Mouse (Mus musculus): ENCODE measurements around the gene Fam53b. TPM values are rescaled to one million over a fixed set of nuclear protein-coding genes. Genes with fewer than 3 reads are reported as not detected.
A peak's percentile ranks its signal among the peaks of the same experiment; 100 is the strongest.

The Fam53b gene
- polyA plus RNA-seq, 1 experiment from 2014 or later: 31.2 TPM

GRCm38 (mm10) chr7:132735145-132735544 is 78.5 kb downstream of the Fam53b start:
- ATAC-seq (peak; percentile 81), DNase-seq (ENCODE audit: low spot score) (peak; percentile 92)
- TF ChIP-seq EP300 (IDR thresholded peaks at IDR 0.05) (no peak), CTCF (IDR thresholded peaks at IDR 0.05) (peak; percentile 81)
- 30% methylated on average over 5 of the region's 5 CpGs for WGBS
- no peaks in the 10 kb centered on the region for H3K9me3 ChIP-seq (ENCODE audit: low read length)
- H3K4me3 ChIP-seq (ENCODE audit: low read depth, low read length): no peak overlapping the region
- no peak overlapping the region for H3K4me2 ChIP-seq (replicated peaks; ENCODE audit: low read depth, low read length)
- H3K27ac ChIP-seq (ENCODE audit: low read length): peak overlapping the region; percentile 90
- no peak overlapping the region for H3K9ac ChIP-seq (replicated peaks; ENCODE audit: low read depth)
- no peaks in the 10 kb centered on the region for H3K27me3 ChIP-seq (replicated peaks; ENCODE audit: insufficient read depth, low read length)
- H3K36me3 ChIP-seq (ENCODE audit: insufficient read depth, low read length): no peaks in the 10 kb centered on the region
- H3K4me1 ChIP-seq (ENCODE audit: insufficient read depth, low read depth, low read length): peaks cover 22% of the 10 kb centered on the region; the same call in 1 of the 2 replicates

- no peaks in the 10 kb centered on the region for H3K9me3 ChIP-seq (ENCODE audit: low read length)
- H3K27me3 ChIP-seq (replicated peaks; ENCODE audit: insufficient read depth, low read length): no peaks in the 10 kb centered on the region
- DNase-seq (ENCODE audit: low spot score) (no peak), ATAC-seq (no peak)
- no peaks in the 10 kb centered on the region for H3K36me3 ChIP-seq (ENCODE audit: insufficient read depth, low read length)
- TF ChIP-seq EP300 (IDR thresholded peaks at IDR 0.05): no peak
- TF ChIP-seq CTCF (IDR thresholded peaks at IDR 0.05): no peak
- H3K4me2 ChIP-seq (replicated peaks; ENCODE audit: low read depth, low read length): no peak overlapping the region
- no peak overlapping the region for H3K4me3 ChIP-seq (ENCODE audit: low read depth, low read length)
- H3K4me1 ChIP-seq (ENCODE audit: insufficient read depth, low read depth, low read length): peaks cover 27% of the 10 kb centered on the region; the same call in 1 of the 2 replicates
- H3K9ac ChIP-seq (replicated peaks; ENCODE audit: low read depth): no peak overlapping the region
- 74% methylated on average over 9 of the region's 9 CpGs for WGBS
- H3K27ac ChIP-seq (ENCODE audit: low read length): no peak overlapping the region
Measured at GRCm38 (mm10) chr7:132734222-132734621, 79.5 kb downstream of the Fam53b start.

GRCm38 (mm10) chr7:132733521-132733920 is 80.2 kb downstream of the Fam53b start:
- Histone ChIP-seq H3K4me2 (replicated peaks; ENCODE audit: low read depth, low read length) (no peak overlapping the region), H3K4me1 (ENCODE audit: insufficient read depth, low read depth, low read length) (peaks cover 31% of the 10 kb centered on the region; the same call in 1 of the 2 replicates), H3K9me3 (ENCODE audit: low read length) (no peaks in the 10 kb centered on the region), H3K27ac (ENCODE audit: low read length) (no peak overlapping the region), H3K9ac (replicated peaks; ENCODE audit: low read depth) (no peak overlapping the region), H3K4me3 (ENCODE audit: low read depth, low read length) (no peak overlapping the region), H3K27me3 (replicated peaks; ENCODE audit: insufficient read depth, low read length) (no peaks in the 10 kb centered on the region), H3K36me3 (ENCODE audit: insufficient read depth, low read length) (no peaks in the 10 kb centered on the region)
- 84% methylated on average over 6 of the region's 6 CpGs for WGBS
- ATAC-seq (no peak), DNase-seq (ENCODE audit: low spot score) (no peak)
- TF ChIP-seq EP300 (IDR thresholded peaks at IDR 0.05) (no peak), CTCF (IDR thresholded peaks at IDR 0.05) (no peak)

GRCm38 (mm10) chr7:132732136-132732789 is 81.4 kb downstream of the Fam53b start:
- peaks cover 31% of the 10 kb centered on the region; the same call in 1 of the 2 replicates for H3K4me1 ChIP-seq (ENCODE audit: insufficient read depth, low read depth, low read length)
- TF ChIP-seq CTCF (IDR thresholded peaks at IDR 0.05) (no peak), EP300 (IDR thresholded peaks at IDR 0.05) (no peak)
- H3K9ac ChIP-seq (replicated peaks; ENCODE audit: low read depth): no peak overlapping the region
- no peak overlapping the region for H3K4me2 ChIP-seq (replicated peaks; ENCODE audit: low read depth, low read length)
- no peak overlapping the region for H3K4me3 ChIP-seq (ENCODE audit: low read depth, low read length)
- WGBS: 86% methylated on average over 6 of the region's 6 CpGs
- no peaks in the 10 kb centered on the region for H3K36me3 ChIP-seq (ENCODE audit: insufficient read depth, low read length)
- H3K27ac ChIP-seq (ENCODE audit: low read length): peak overlapping the region; percentile 26; the same call in 1 of the 2 replicates
- DNase-seq (ENCODE audit: low spot score) (no peak), ATAC-seq (no peak)
- no peaks in the 10 kb centered on the region for H3K27me3 ChIP-seq (replicated peaks; ENCODE audit: insufficient read depth, low read length)
- no peaks in the 10 kb centered on the region for H3K9me3 ChIP-seq (ENCODE audit: low read length)

GRCm38 (mm10) chr7:132731558-132731957 is 82.1 kb downstream of the Fam53b start:
- Histone ChIP-seq H3K36me3 (ENCODE audit: insufficient read depth, low read length) (no peaks in the 10 kb centered on the region), H3K27me3 (replicated peaks; ENCODE audit: insufficient read depth, low read length) (no peaks in the 10 kb centered on the region), H3K4me1 (ENCODE audit: insufficient read depth, low read depth, low read length) (peaks cover 36% of the 10 kb centered on the region; the same call in 1 of the 2 replicates), H3K4me2 (replicated peaks; ENCODE audit: low read depth, low read length) (no peak overlapping the region), H3K9ac (replicated peaks; ENCODE audit: low read depth) (no peak overlapping the region), H3K9me3 (ENCODE audit: low read length) (no peaks in the 10 kb centered on the region), H3K27ac (ENCODE audit: low read length) (peak overlapping the region; percentile 35; the same call in 1 of the 2 replicates), H3K4me3 (ENCODE audit: low read depth, low read length) (no peak overlapping the region)
- peak; percentile 43 for DNase-seq (ENCODE audit: low spot score)
- no peak for ATAC-seq
- WGBS: 67% methylated on average over 6 of the region's 6 CpGs
- TF ChIP-seq EP300 (IDR thresholded peaks at IDR 0.05) (no peak), CTCF (IDR thresholded peaks at IDR 0.05) (no peak)

GRCm38 (mm10) chr7:132730510-132730909 is 83.2 kb downstream of the Fam53b start:
- Histone ChIP-seq H3K4me2 (replicated peaks; ENCODE audit: low read depth, low read length) (no peak overlapping the region), H3K4me1 (ENCODE audit: insufficient read depth, low read depth, low read length) (peaks cover 29% of the 10 kb centered on the region; the same call in 1 of the 2 replicates), H3K27me3 (replicated peaks; ENCODE audit: insufficient read depth, low read length) (no peaks in the 10 kb centered on the region), H3K27ac (ENCODE audit: low read length) (0 out of 2 replicates have a peak overlapping the region, but pooled peaks have one; percentile 35), H3K4me3 (ENCODE audit: low read depth, low read length) (no peak overlapping the region), H3K9me3 (ENCODE audit: low read length) (no peaks in the 10 kb centered on the region), H3K36me3 (ENCODE audit: insufficient read depth, low read length) (no peaks in the 10 kb centered on the region), H3K9ac (replicated peaks; ENCODE audit: low read depth) (no peak overlapping the region)
- no peak for DNase-seq (ENCODE audit: low spot score)
- TF ChIP-seq EP300 (IDR thresholded peaks at IDR 0.05) (no peak), CTCF (IDR thresholded peaks at IDR 0.05) (no peak)
- 87% methylated on average over 7 of the region's 7 CpGs for WGBS
- no peak for ATAC-seq

All from lung, postnatal 0 days (tissue).